Mouse (Mus musculus) liver, embryonic 11.5 days (tissue): Measurements from ENCODE around the gene Nemp2. TPM values are rescaled to one million over a fixed set of nuclear protein-coding genes. Genes with fewer than 3 reads are reported as not detected.

Experiments
- ATAC-seq: fragments of 200-750 bp; cut with Nextera tagmentation; replicated peaks from 2 replicates; pipeline ENCODE4 v1.8.0; 2017; ENCODE audit warnings: moderate number of reproducible peaks, mild to moderate bottlenecking, moderate TSS enrichment, moderate library complexity; ENCODE audit not compliant: low FRiP score
- DNase-seq: peaks from one replicate; pipeline ENCODE4 v3.0.0-alpha.2; 2017; ENCODE audit warnings: low spot score
- H3K27ac ChIP-seq: fragments of 300-500 bp; sonication (generic); 2 replicates; pipeline ENCODE4 v1.5.1; 2014; ENCODE audit warnings: mild to moderate bottlenecking, low read depth, low read length, control low read depth
- H3K27me3 ChIP-seq: fragments of 300-500 bp; sonication (generic); replicated peaks from 2 replicates; pipeline ENCODE4 v1.6.1; 2014; ENCODE audit warnings: low read length, mixed read lengths; ENCODE audit not compliant: control insufficient read depth, insufficient read depth
- H3K36me3 ChIP-seq: fragments of 300-500 bp; sonication (generic); 2 replicates; pipeline ENCODE4 v1.6.1; 2014; ENCODE audit warnings: mild to moderate bottlenecking, low read length, moderate library complexity, mixed read lengths; ENCODE audit not compliant: control insufficient read depth, insufficient read depth
- H3K4me1 ChIP-seq: fragments of 300-500 bp; sonication (generic); replicated peaks from 2 replicates; pipeline ENCODE4 v1.6.1; 2014; ENCODE audit warnings: low read length, mixed read lengths; ENCODE audit not compliant: control insufficient read depth, insufficient read depth
- H3K4me2 ChIP-seq: fragments of 300-500 bp; sonication (generic); 2 replicates; pipeline ENCODE4 v1.6.1; 2014; ENCODE audit warnings: mild to moderate bottlenecking, control low read depth, moderate library complexity
- H3K4me3 ChIP-seq: fragments of 300-500 bp; sonication (generic); 2 replicates; pipeline ENCODE4 v1.5.1; 2014; ENCODE audit warnings: low read depth, low read length, control low read depth
- H3K9ac ChIP-seq: fragments of 300-500 bp; sonication (generic); 2 replicates; pipeline ENCODE4 v1.6.1; 2014; ENCODE audit warnings: low read depth, low read length, control low read depth
- H3K9me3 ChIP-seq: fragments of 300-500 bp; sonication (generic); 2 replicates; pipeline ENCODE4 v1.6.1; 2016; ENCODE audit warnings: low read length, inconsistent platforms, mixed read lengths; ENCODE audit not compliant: control insufficient read depth
- WGBS: fragments of 180-500 bp; shearing (Covaris S2); extraction: QIAGEN DNeasy Blood & Tissue Kit; methylation state at CpG from one replicate; pipeline ENCODE4 v1.1.7; 2014; 5-methylcytosine and 5-hydroxymethylcytosine counted together
- polyA plus RNA-seq: library from polyadenylated mRNA; unstranded; fragments of >200 nt; fragmentation: Nextera tagmentation; extraction: Ambion mirVana; gene quantifications from 2 replicates; pipeline ENCODE4 v1.2.1, GENCODE M21; 2014

Nemp2 gene
- polyA plus RNA-seq, 1 experiment from 2014 or later: 5.8 TPM

GRCm38 (mm10) chr1:52660278-52660677 is 29.8 kb downstream of the Nemp2 start:
- no peak overlapping the region for H3K4me2 ChIP-seq
- no peaks in the 10 kb centered on the region for H3K9me3 ChIP-seq
- H3K27me3 ChIP-seq: no peaks in the 10 kb centered on the region
- H3K27ac ChIP-seq: no peak overlapping the region
- ATAC-seq (no peak), DNase-seq (no peak)
- WGBS: 55% methylated on average over 2 of the region's 2 CpGs
- no peak overlapping the region for H3K4me3 ChIP-seq
- H3K36me3 ChIP-seq: no peaks in the 10 kb centered on the region
- H3K4me1 ChIP-seq: peaks cover 5% of the 10 kb centered on the region
- no peak overlapping the region for H3K9ac ChIP-seq

GRCm38 (mm10) chr1:52660765-52661164 is 30.3 kb downstream of the Nemp2 start:
- no peak overlapping the region for H3K4me2 ChIP-seq
- no peak for ATAC-seq
- 70% methylated on average over 12 of the region's 12 CpGs for WGBS
- no peak overlapping the region for H3K9ac ChIP-seq
- no peaks in the 10 kb centered on the region for H3K27me3 ChIP-seq
- no peak overlapping the region for H3K4me3 ChIP-seq
- H3K4me1 ChIP-seq: peaks cover 5% of the 10 kb centered on the region
- no peaks in the 10 kb centered on the region for H3K9me3 ChIP-seq
- no peaks in the 10 kb centered on the region for H3K36me3 ChIP-seq
- DNase-seq: no peak
- H3K27ac ChIP-seq: no peak overlapping the region

- 93% methylated on average over 7 of the region's 7 CpGs for WGBS
These were observed 32.7 kb downstream of the Nemp2 start for GRCm38 (mm10) chr1:52663228-52663627.

GRCm38 (mm10) chr1:52668743-52669323 is 38.3 kb downstream of the Nemp2 start:
- WGBS: 67% methylated on average over 7 of the region's 7 CpGs
- no peaks in the 10 kb centered on the region for H3K4me1 ChIP-seq

More at GRCm38 (mm10) chr1:52663228-52663627, 32.7 kb downstream of the Nemp2 start:
- H3K27me3 ChIP-seq: no peaks in the 10 kb centered on the region
- no peak overlapping the region for H3K4me3 ChIP-seq
- H3K36me3 ChIP-seq: no peaks in the 10 kb centered on the region
- H3K27ac ChIP-seq: no peak overlapping the region
- H3K4me1 ChIP-seq: peaks cover 5% of the 10 kb centered on the region
- DNase-seq (no peak), ATAC-seq (no peak)
- H3K4me2 ChIP-seq: no peak overlapping the region
- no peaks in the 10 kb centered on the region for H3K9me3 ChIP-seq
- no peak overlapping the region for H3K9ac ChIP-seq

GRCm38 (mm10) chr1:52669931-52670330 is 39.4 kb downstream of the Nemp2 start:
- H3K27me3 ChIP-seq: no peaks in the 10 kb centered on the region
- H3K9ac ChIP-seq: no peak overlapping the region
- H3K4me3 ChIP-seq: no peak overlapping the region
- no peak overlapping the region for H3K4me2 ChIP-seq
- H3K36me3 ChIP-seq: no peaks in the 10 kb centered on the region
- DNase-seq (no peak), ATAC-seq (no peak)
- H3K27ac ChIP-seq: no peak overlapping the region
- H3K9me3 ChIP-seq: no peaks in the 10 kb centered on the region
- H3K4me1 ChIP-seq: no peaks in the 10 kb centered on the region
- 86% methylated on average over 1 of the region's 1 CpGs for WGBS

More at GRCm38 (mm10) chr1:52668743-52669323, 38.3 kb downstream of the Nemp2 start:
- Histone ChIP-seq H3K27me3 (no peaks in the 10 kb centered on the region), H3K4me2 (no peak overlapping the region), H3K4me3 (no peak overlapping the region), H3K36me3 (no peaks in the 10 kb centered on the region), H3K9me3 (no peaks in the 10 kb centered on the region), H3K27ac (no peak overlapping the region), H3K9ac (no peak overlapping the region)
- DNase-seq (no peak), ATAC-seq (no peak)

GRCm38 (mm10) chr1:52675561-52676551 is 45.4 kb downstream of the Nemp2 start:
- WGBS: 56% methylated on average over 7 of the region's 7 CpGs
- DNase-seq (no peak), ATAC-seq (no peak)
- Histone ChIP-seq H3K4me1 (no peaks in the 10 kb centered on the region), H3K36me3 (no peaks in the 10 kb centered on the region), H3K4me3 (no peak overlapping the region), H3K9me3 (no peaks in the 10 kb centered on the region), H3K4me2 (no peak overlapping the region), H3K27ac (no peak overlapping the region), H3K9ac (no peak overlapping the region), H3K27me3 (no peaks in the 10 kb centered on the region)

- no peak overlapping the region for H3K4me2 ChIP-seq
- H3K27ac ChIP-seq: no peak overlapping the region
- H3K9ac ChIP-seq: no peak overlapping the region
- H3K9me3 ChIP-seq: no peaks in the 10 kb centered on the region
- DNase-seq (no peak), ATAC-seq (no peak; the same call in 1 of the 2 replicates)
- H3K36me3 ChIP-seq: no peaks in the 10 kb centered on the region
- no peak overlapping the region for H3K4me3 ChIP-seq
- no peaks in the 10 kb centered on the region for H3K27me3 ChIP-seq
- H3K4me1 ChIP-seq: no peaks in the 10 kb centered on the region
- WGBS: 61% methylated on average over 3 of the region's 3 CpGs
These were observed 46.1 kb downstream of the Nemp2 start for GRCm38 (mm10) chr1:52676621-52677020.

GRCm38 (mm10) chr1:52683550-52683949 is 53.0 kb downstream of the Nemp2 start:
- WGBS: 75% methylated on average over 4 of the region's 4 CpGs
- DNase-seq: no peak
- ATAC-seq: no peak

More at GRCm38 (mm10) chr1:52683550-52683949, 53.0 kb downstream of the Nemp2 start:
- Histone ChIP-seq H3K9ac (no peak overlapping the region), H3K4me3 (no peak overlapping the region), H3K9me3 (no peaks in the 10 kb centered on the region), H3K4me2 (no peak overlapping the region), H3K27me3 (no peaks in the 10 kb centered on the region), H3K27ac (no peak overlapping the region), H3K4me1 (no peaks in the 10 kb centered on the region), H3K36me3 (no peaks in the 10 kb centered on the region)
